Mouse (Mus musculus): ENCODE measurements around the gene Slc41a3. TPM values are rescaled to one million over a fixed set of nuclear protein-coding genes. Genes with fewer than 3 reads are reported as not detected.

Gene Slc41a3
- total and polyA plus RNA-seq, 2 experiments from 2014 or later = 7.9 to 9.4 TPM

DNA sequence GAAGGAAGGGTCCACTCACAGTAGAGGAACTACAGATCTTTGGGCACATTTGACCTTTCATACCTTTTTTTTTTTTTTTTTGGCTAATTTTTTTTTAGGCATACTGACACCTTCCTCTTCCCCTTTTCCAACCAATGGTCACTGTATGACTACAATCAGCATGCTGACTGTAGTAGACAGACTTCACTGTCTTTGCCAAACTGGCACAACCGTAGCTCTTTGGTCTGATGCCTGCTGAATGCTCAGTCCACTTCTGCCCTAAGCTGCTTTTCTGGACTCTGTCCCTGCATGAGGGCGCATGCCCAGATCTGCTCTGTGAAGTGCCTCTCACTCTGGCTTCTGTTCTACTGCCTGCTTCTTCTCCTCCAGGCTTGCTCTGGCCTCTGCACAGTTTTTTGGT, 6.9 kb upstream of the Slc41a3 start:
- Histone ChIP-seq H3K36me3 (ENCODE audit: insufficient read depth) (no peaks in the 10 kb centered on the region), H3K4me2 (ENCODE audit: low read depth) (no peak overlapping the region), H3K9me3 (ENCODE audit: low read length) (no peaks in the 10 kb centered on the region), H3K27me3 (ENCODE audit: insufficient read depth, low read length) (no peaks in the 10 kb centered on the region), H3K9ac (no peak overlapping the region), H3K27ac (ENCODE audit: low read depth, low read length) (no peak overlapping the region), H3K4me1 (ENCODE audit: insufficient read depth) (no peaks in the 10 kb centered on the region), H3K4me3 (ENCODE audit: low read depth, low read length) (no peak overlapping the region)
- TF ChIP-seq CTCF (IDR thresholded peaks at IDR 0.05; ENCODE audit: low read depth) = no peak
- ATAC-seq (peak; percentile 79), DNase-seq (peak; percentile 67)
- WGBS = 74% methylated on average over 2 of the region's 2 CpGs

- no peaks in the 10 kb centered on the region for H3K9me3 ChIP-seq (ENCODE audit: low read length)
- H3K4me3 ChIP-seq (ENCODE audit: low read depth, low read length) = no peak overlapping the region
- no peak overlapping the region for H3K9ac ChIP-seq
- no peak overlapping the region for H3K27ac ChIP-seq (ENCODE audit: low read depth, low read length)
- H3K4me2 ChIP-seq (ENCODE audit: low read depth) = no peak overlapping the region
- H3K4me1 ChIP-seq (ENCODE audit: insufficient read depth) = no peaks in the 10 kb centered on the region
- 89% methylated on average over 6 of the region's 6 CpGs for WGBS
- DNase-seq (no peak), ATAC-seq (no peak)
- H3K27me3 ChIP-seq (ENCODE audit: insufficient read depth, low read length) = no peaks in the 10 kb centered on the region
- TF ChIP-seq CTCF (IDR thresholded peaks at IDR 0.05; ENCODE audit: low read depth) = no peak
- H3K36me3 ChIP-seq (ENCODE audit: insufficient read depth) = no peaks in the 10 kb centered on the region
These were observed 6.3 kb upstream of the Slc41a3 start for GRCm38 (mm10) chr6:90598197-90598596.

- no peak for TF ChIP-seq CTCF (IDR thresholded peaks at IDR 0.05; ENCODE audit: low read depth)
- ATAC-seq (no peak), DNase-seq (no peak)
- H3K4me1 ChIP-seq (ENCODE audit: insufficient read depth) = peaks cover 3% of the 10 kb centered on the region; the same call in 1 of the 2 replicates
- no peak overlapping the region for H3K4me3 ChIP-seq (ENCODE audit: low read depth, low read length)
- H3K27ac ChIP-seq (ENCODE audit: low read depth, low read length) = no peak overlapping the region
- no peaks in the 10 kb centered on the region for H3K27me3 ChIP-seq (ENCODE audit: insufficient read depth, low read length)
- H3K9me3 ChIP-seq (ENCODE audit: low read length) = no peaks in the 10 kb centered on the region
- no peak overlapping the region for H3K9ac ChIP-seq
- 84% methylated on average over 4 of the region's 4 CpGs for whole genome bisulfite sequencing
- no peaks in the 10 kb centered on the region for H3K36me3 ChIP-seq (ENCODE audit: insufficient read depth)
- H3K4me2 ChIP-seq (ENCODE audit: low read depth) = no peak overlapping the region
These were observed 4.2 kb upstream of the Slc41a3 start for GRCm38 (mm10) chr6:90600351-90600750.

DNA sequence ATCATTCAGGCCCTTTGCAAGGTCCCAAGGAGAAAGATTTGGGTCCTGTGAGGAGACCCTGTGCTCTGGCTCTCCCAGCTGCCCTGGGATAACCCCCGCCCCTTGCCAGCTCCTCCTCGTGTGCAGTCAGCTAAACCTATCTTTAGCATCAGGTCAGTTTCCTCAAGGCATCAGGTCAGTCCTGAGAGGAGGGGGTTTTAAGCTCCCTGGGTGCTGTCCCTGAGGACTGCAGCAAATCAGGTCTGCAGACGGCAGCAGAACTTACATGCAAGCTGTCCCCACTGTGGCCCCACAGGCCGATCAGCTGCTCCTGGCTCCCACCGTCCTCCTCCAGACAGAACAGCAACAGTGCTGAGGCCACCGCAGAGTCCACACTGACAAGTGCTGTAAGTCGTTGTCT, 2.8 kb upstream of the Slc41a3 start:
- Histone ChIP-seq H3K4me2 (ENCODE audit: low read depth) (no peak overlapping the region), H3K4me1 (ENCODE audit: insufficient read depth) (peaks cover 3% of the 10 kb centered on the region; the same call in 1 of the 2 replicates), H3K9ac (no peak overlapping the region), H3K4me3 (ENCODE audit: low read depth, low read length) (no peak overlapping the region), H3K36me3 (ENCODE audit: insufficient read depth) (no peaks in the 10 kb centered on the region), H3K9me3 (ENCODE audit: low read length) (no peaks in the 10 kb centered on the region), H3K27me3 (ENCODE audit: insufficient read depth, low read length) (no peaks in the 10 kb centered on the region), H3K27ac (ENCODE audit: low read depth, low read length) (no peak overlapping the region)
- no peak for TF ChIP-seq CTCF (IDR thresholded peaks at IDR 0.05; ENCODE audit: low read depth)
- DNase-seq = no peak
- WGBS = 59% methylated on average over 7 of the region's 7 CpGs
- ATAC-seq = no peak

DNA sequence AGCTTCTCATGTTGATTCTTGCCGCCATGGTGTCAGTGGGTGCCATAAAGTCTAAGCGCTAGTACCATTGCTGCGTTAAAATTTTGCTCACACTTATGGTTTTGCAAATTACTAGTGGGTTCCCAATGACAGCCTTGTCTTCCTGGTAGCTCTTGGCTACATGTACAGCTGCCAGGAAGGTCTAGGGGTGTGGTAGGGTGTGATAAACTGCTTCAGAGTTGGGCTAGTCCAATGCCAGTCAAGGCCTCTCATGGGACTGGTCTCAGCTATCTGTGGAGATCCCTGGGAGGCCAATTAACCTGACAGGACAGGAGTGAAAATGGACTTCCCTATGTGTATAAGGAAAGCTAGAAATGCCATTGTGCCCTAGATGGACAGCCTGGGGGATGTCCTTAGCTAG, 2.2 kb upstream of the Slc41a3 start:
- Histone ChIP-seq H3K9ac (no peak overlapping the region), H3K9me3 (ENCODE audit: low read length) (no peaks in the 10 kb centered on the region), H3K36me3 (ENCODE audit: insufficient read depth) (no peaks in the 10 kb centered on the region), H3K4me1 (ENCODE audit: insufficient read depth) (peaks cover 3% of the 10 kb centered on the region; the same call in 1 of the 2 replicates), H3K4me2 (ENCODE audit: low read depth) (no peak overlapping the region), H3K27me3 (ENCODE audit: insufficient read depth, low read length) (no peaks in the 10 kb centered on the region), H3K27ac (ENCODE audit: low read depth, low read length) (no peak overlapping the region), H3K4me3 (ENCODE audit: low read depth, low read length) (no peak overlapping the region)
- WGBS = 93% methylated on average over 3 of the region's 3 CpGs
- no peak for TF ChIP-seq CTCF (IDR thresholded peaks at IDR 0.05; ENCODE audit: low read depth)
- DNase-seq = no peak
- no peak for ATAC-seq

GRCm38 (mm10) chr6:90603126-90603525, 1.4 kb upstream of the Slc41a3 start:
- Histone ChIP-seq H3K9ac (no peak overlapping the region), H3K9me3 (ENCODE audit: low read length) (no peaks in the 10 kb centered on the region), H3K4me1 (ENCODE audit: insufficient read depth) (peaks cover 3% of the 10 kb centered on the region; the same call in 1 of the 2 replicates), H3K36me3 (ENCODE audit: insufficient read depth) (no peaks in the 10 kb centered on the region), H3K4me2 (ENCODE audit: low read depth) (no peak overlapping the region), H3K27ac (ENCODE audit: low read depth, low read length) (no peak overlapping the region), H3K4me3 (ENCODE audit: low read depth, low read length) (no peak overlapping the region), H3K27me3 (ENCODE audit: insufficient read depth, low read length) (no peaks in the 10 kb centered on the region)
- WGBS = 60% methylated on average over 7 of the region's 7 CpGs
- no peak for ATAC-seq
- DNase-seq = no peak
- no peak for TF ChIP-seq CTCF (IDR thresholded peaks at IDR 0.05; ENCODE audit: low read depth)

DNA sequence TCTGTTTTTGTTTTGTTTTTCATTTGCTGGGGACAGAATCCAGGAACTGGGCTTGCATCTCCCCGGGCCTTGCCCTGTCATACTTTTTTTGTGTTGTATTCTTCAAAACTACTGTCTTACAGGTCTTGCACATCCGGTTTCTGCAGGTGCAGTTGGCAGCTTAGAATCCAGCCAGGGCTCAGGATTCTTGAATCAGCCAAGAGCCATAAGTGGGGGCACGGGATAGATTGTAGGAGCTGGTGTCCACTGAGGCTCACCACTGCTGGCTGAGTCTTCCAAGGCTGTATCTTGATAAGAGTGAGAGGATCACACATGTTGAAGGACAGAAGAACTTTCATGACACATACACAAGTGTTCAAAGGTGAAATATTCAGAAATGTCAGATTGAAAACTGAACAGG, 395 bp upstream of the Slc41a3 start:
- WGBS = 56% methylated on average over 3 of the region's 3 CpGs
- peak; percentile 4; the same call in 1 of the 2 replicates for ATAC-seq

More for the DNA sequence above, 395 bp upstream of the Slc41a3 start:
- no peak for TF ChIP-seq CTCF (IDR thresholded peaks at IDR 0.05; ENCODE audit: low read depth)
- Histone ChIP-seq H3K27me3 (ENCODE audit: insufficient read depth, low read length) (no peaks in the 10 kb centered on the region), H3K9me3 (ENCODE audit: low read length) (no peaks in the 10 kb centered on the region), H3K4me1 (ENCODE audit: insufficient read depth) (peaks cover 3% of the 10 kb centered on the region; the same call in 1 of the 2 replicates), H3K36me3 (ENCODE audit: insufficient read depth) (no peaks in the 10 kb centered on the region), H3K27ac (ENCODE audit: low read depth, low read length) (no peak overlapping the region), H3K4me3 (ENCODE audit: low read depth, low read length) (peak overlapping the region; percentile 49), H3K9ac (no peak overlapping the region; the same call in 1 of the 2 replicates), H3K4me2 (ENCODE audit: low read depth) (peak overlapping the region; percentile 83)
- no peak for DNase-seq
